Mouse (Mus musculus) left cerebral cortex, postnatal 36 days (tissue): ENCODE measurements around the gene Cyp2c50. TPM values are rescaled to one million over a fixed set of nuclear protein-coding genes. Genes with fewer than 3 reads are reported as not detected.
"Not testable (repeated sequence)": the region's sequence is repeated elsewhere in the genome, so short reads cannot be mapped to it uniquely, and the experiment has no call there.

Source experiments
- DNase-seq, 2 experiments: peaks; one replicate each; pipeline ENCODE4 v3.0.0; 2021 to 2022; ENCODE audit warnings: low spot score in 2 of 2, mixed read lengths in 1 of 2
- intact Hi-C: fragments of 180-260 bp; cut with DNase I; formaldehyde crosslinking; loops from one replicate; pipeline ENCODE4 v1.15.1; 2025
- total RNA-seq, 2 experiments: library from RNA; stranded (reverse); gene quantifications; 2 replicates each; pipeline ENCODE4 v1.2.3; 2021

Gene Cyp2c50
- not detected for total RNA-seq

GRCm38 (mm10) chr19:40089421-40089820 lies at the start of gene Cyp2c50:
Cyp2c50 (plus strand) TSS chr19:40089688.
- intact Hi-C loops, DNase-seq: not testable (repeated sequence)

GRCm38 (mm10) chr19:40073701-40074100 lies 15.8 kb upstream of the Cyp2c50 start, which contains the start of gene Cyp2c54:
Cyp2c54 (minus strand) TSS chr19:40073827.
- DNase-seq, result no peak
- intact Hi-C loops, result no loop called here

GRCm38 (mm10) chr19:40088381-40088780 lies 1.1 kb upstream of the Cyp2c50 start:
- DNase-seq, result no peak
- intact Hi-C loops, result no loop called here

GRCm38 (mm10) chr19:40091111-40091510 lies 1.6 kb downstream of the Cyp2c50 start:
- intact Hi-C loops, result no loop called here
- no peak for DNase-seq

GRCm38 (mm10) chr19:40119624-40120023 lies 30.1 kb downstream of the Cyp2c50 start:
- DNase-seq, intact Hi-C loops: not testable (repeated sequence)

GRCm38 (mm10) chr19:40125165-40125564 lies 35.7 kb downstream of the Cyp2c50 start:
- DNase-seq, intact Hi-C loops: not testable (repeated sequence)

- DNase-seq, intact Hi-C loops: not testable (repeated sequence)
Observed at GRCm38 (mm10) chr19:40126996-40127395, 37.5 kb downstream of the Cyp2c50 start.

Other genes with a start within 250 kb of the Cyp2c50 start
- not detected for gene Cyp2c69, start 202.9 kb upstream of the Cyp2c50 start, total RNA-seq
- not detected for gene Cyp2c37, start 97.3 kb upstream of the Cyp2c50 start, total RNA-seq
- not detected for gene Cyp2c54, start 15.9 kb upstream of the Cyp2c50 start, total RNA-seq
- 1 to 10 TPM; 1.5 to 2.2 TPM for gene Cyp2c70, start 97.6 kb downstream of the Cyp2c50 start, total RNA-seq
- 10 to 100 TPM; 16.1 to 21.2 TPM for gene Pdlim1, start 182.2 kb downstream of the Cyp2c50 start, total RNA-seq